Comparison of ENCODE assay signal across 9 mouse cellular contexts in the genomic region with DNA sequence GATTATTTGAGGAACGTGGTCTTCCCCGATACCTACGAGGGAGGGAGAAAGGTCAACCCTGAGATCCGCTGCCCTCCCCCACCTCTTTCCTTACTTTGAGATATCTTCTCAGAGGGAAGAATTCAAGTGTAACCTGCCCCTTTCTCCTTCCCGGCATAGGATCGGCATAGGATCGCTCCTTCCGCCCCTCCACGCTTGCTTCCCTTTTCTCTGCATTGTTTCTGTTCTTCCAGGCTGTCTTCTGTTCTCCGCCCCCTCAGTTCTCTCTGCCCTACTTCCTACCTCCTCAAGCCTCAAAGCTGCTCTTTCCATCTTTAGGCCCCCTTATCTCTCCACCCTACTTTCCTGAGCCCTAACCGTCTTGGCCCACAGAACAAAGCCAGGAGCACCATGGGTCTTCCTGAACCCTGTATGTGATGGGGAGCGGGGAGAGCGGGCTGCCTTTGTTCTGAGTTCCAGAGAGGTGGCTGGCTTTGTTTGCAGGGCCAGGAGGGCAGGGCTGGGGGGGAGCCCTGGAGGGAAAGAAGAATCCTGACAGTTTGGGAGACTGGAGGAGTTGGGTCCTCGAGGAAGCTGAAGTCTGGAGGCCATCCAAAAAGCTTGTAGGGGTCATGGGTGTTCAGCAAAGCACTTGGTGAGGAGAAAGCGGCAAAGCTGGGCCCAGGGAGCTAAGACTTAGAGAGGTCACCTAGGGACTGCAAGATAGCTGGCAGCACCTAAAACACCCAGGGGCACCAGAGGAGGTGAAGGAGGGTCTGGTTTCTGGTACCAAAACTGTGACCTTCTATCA. TPM values are rescaled to one million over a fixed set of nuclear protein-coding genes. Genes with fewer than 3 reads are reported as not detected.
DNase-seq lines count a peak whose midpoint lies in the region; ATAC-seq lines count a peak whose summit lies in the region.
"Had no signal": no experiment of that assay in that cellular context is flagged by ENCODE, and none has a peak within 500 bp of the region (broad histone marks: within the 10 kb centered on the region; RNA-seq: fewer than 3 reads in every experiment).

No protein-coding gene starts in this region.

- H3K4me1 ChIP-seq in forebrain, embryonic 15.5 days = peaks cover 54% of the 10 kb centered on the region
- H3K4me1 ChIP-seq in kidney, embryonic 15.5 days = peaks cover 78% of the 10 kb centered on the region

- peak overlapping the region; percentile 77 for H3K4me3 ChIP-seq in forebrain, embryonic 15.5 days
- H3K4me3 ChIP-seq in kidney, embryonic 15.5 days (replicated peaks) = peak overlapping the region; percentile 71

- H3K36me3 ChIP-seq in forebrain, embryonic 15.5 days = peaks cover 7% of the 10 kb centered on the region; the same call in 1 of the 2 replicates
- H3K36me3 ChIP-seq in kidney, embryonic 15.5 days = peaks cover 18% of the 10 kb centered on the region

- H3K9ac ChIP-seq in forebrain, embryonic 15.5 days (replicated peaks) = peak overlapping the region; percentile 88
- H3K9ac ChIP-seq in kidney, embryonic 15.5 days = peak overlapping the region; percentile 85

- H3K27me3 ChIP-seq in forebrain, embryonic 15.5 days = no peaks in the 10 kb centered on the region
- no peaks in the 10 kb centered on the region for H3K27me3 ChIP-seq in kidney, embryonic 15.5 days

- H3K27ac ChIP-seq in forebrain, embryonic 15.5 days (replicated peaks) = peak overlapping the region; percentile 97
- H3K27ac ChIP-seq in kidney, embryonic 15.5 days = peak overlapping the region; percentile 98

- no peak; the same call in 1 of the 2 replicates for ATAC-seq in forebrain, embryonic 15.5 days (replicated peaks)
- ATAC-seq in kidney, embryonic 15.5 days (replicated peaks; ENCODE audit: low FRiP score) = no peak
- ATAC-seq in megakaryocyte progenitor cell, adult 5-6 weeks (replicated peaks; ENCODE audit: poor library complexity) = peak; percentile 13; the same call in 1 of the 2 replicates

- peak overlapping the region; percentile 91 for H3K4me2 ChIP-seq in forebrain, embryonic 15.5 days (replicated peaks)
- H3K4me2 ChIP-seq in kidney, embryonic 15.5 days = peak overlapping the region; percentile 83

- H3K9me3 ChIP-seq in forebrain, embryonic 15.5 days = no peaks in the 10 kb centered on the region
- H3K9me3 ChIP-seq in kidney, embryonic 15.5 days (replicated peaks) = no peaks in the 10 kb centered on the region

- peak; percentile 41 for DNase-seq in kidney, adult 11 months
- no peak for DNase-seq in kidney, adult 18-20 months
- DNase-seq in R1 (ENCODE audit: low read depth, low spot score) = peak; percentile 80
- peak; percentile 47 for DNase-seq in thymus, postnatal 14 days
- no peak for DNase-seq in layer of hippocampus, adult 8-10 months (ENCODE audit: low spot score in 2 of 2)

- WGBS in forebrain, embryonic 15.5 days = 1% methylated on average over 15 of the region's 15 CpGs
- WGBS in kidney, embryonic 15.5 days = 5% methylated on average over 15 of the region's 15 CpGs

RNA-seq across cellular contexts. Expression of gene Arhgef2, which starts 17.8 kb away (rescaled TPM):
- polyA plus RNA-seq in forebrain, embryonic 15.5 days (2015; fragmentation: Nextera tagmentation; extraction: Ambion mirVana) = 192 and 193 TPM in 2 replicates
- polyA plus RNA-seq in kidney, embryonic 15.5 days (2015; fragmentation: Nextera tagmentation; extraction: Ambion mirVana) = 99.8 and 104 TPM in 2 replicates
- total RNA-seq in megakaryocyte progenitor cell, adult 5-6 weeks (2015) = 94.1 and 112 TPM in 2 replicates
- total RNA-seq in megakaryocyte progenitor cell, adult 5-6 weeks (2017) = 55.7 and 88.3 TPM in 2 replicates
- total RNA-seq in layer of hippocampus, adult 8-10 months (2022) = 100 to 1,000 TPM; 210 to 272 (median 257) TPM

RNA-seq across cellular contexts. Expression of gene Rxfp4, which starts 29.4 kb away (rescaled TPM):
- not detected in 2 replicates for polyA plus RNA-seq in forebrain, embryonic 15.5 days (2015; fragmentation: Nextera tagmentation; extraction: Ambion mirVana)
- not detected in 2 replicates for polyA plus RNA-seq in kidney, embryonic 15.5 days (2015; fragmentation: Nextera tagmentation; extraction: Ambion mirVana)
- total RNA-seq in megakaryocyte progenitor cell, adult 5-6 weeks (2015) = not detected in 2 replicates
- total RNA-seq in megakaryocyte progenitor cell, adult 5-6 weeks (2017) = not detected in 2 replicates
- not detected for total RNA-seq in layer of hippocampus, adult 8-10 months (2022)
- total RNA-seq: adrenal gland, postnatal 36 days had no signal

RNA-seq across cellular contexts. Expression of gene Ssr2, which starts 47.9 kb away (rescaled TPM):
- polyA plus RNA-seq in forebrain, embryonic 15.5 days (2015; fragmentation: Nextera tagmentation; extraction: Ambion mirVana) = 133 and 134 TPM in 2 replicates
- polyA plus RNA-seq in kidney, embryonic 15.5 days (2015; fragmentation: Nextera tagmentation; extraction: Ambion mirVana) = 300 and 318 TPM in 2 replicates
- 438 and 488 TPM in 2 replicates for total RNA-seq in megakaryocyte progenitor cell, adult 5-6 weeks (2015)
- total RNA-seq in megakaryocyte progenitor cell, adult 5-6 weeks (2017) = 213 and 253 TPM in 2 replicates
- 10 to 100 TPM; 86.4 to 96.0 (median 90.1) TPM for total RNA-seq in layer of hippocampus, adult 8-10 months (2022)

Comparison
In these comparisons a context has a peak if more than half of its experiments do, and no peak if none do; other contexts are left out.
1. DNase-seq: peak in kidney, adult 11 months (single experiment), R1 (single experiment) and thymus, postnatal 14 days (single experiment); none in kidney, adult 18-20 months (single experiment) and layer of hippocampus, adult 8-10 months (0 of 2).